Mouse (Mus musculus) limb, embryonic 10.5 days (tissue): Measurements from ENCODE around the gene Txndc11. TPM values are rescaled to one million over a fixed set of nuclear protein-coding genes. Genes with fewer than 3 reads are reported as not detected.
"Not testable (repeated sequence)": the region's sequence is repeated elsewhere in the genome, so short reads cannot be mapped to it uniquely, and the experiment has no call there.

Source experiments
- DNase-seq: peaks from one replicate; pipeline ENCODE4 v3.0.0-alpha.2; 2017; ENCODE audit warnings: low spot score
- H3K27ac ChIP-seq: fragments of 300-500 bp; sonication (generic); 2 replicates; pipeline ENCODE4 v1.5.1; 2016; ENCODE audit warnings: mild to moderate bottlenecking
- H3K27me3 ChIP-seq: fragments of 300-500 bp; sonication (generic); 2 replicates; pipeline ENCODE4 v1.6.1; 2016; ENCODE audit warnings: low read depth, mild to moderate bottlenecking; ENCODE audit not compliant: poor library complexity, severe bottlenecking
- H3K36me3 ChIP-seq: fragments of 300-500 bp; sonication (generic); 2 replicates; pipeline ENCODE4 v1.6.1; 2016; ENCODE audit warnings: mild to moderate bottlenecking, moderate library complexity
- H3K4me1 ChIP-seq: fragments of 300-500 bp; sonication (generic); 2 replicates; pipeline ENCODE4 v1.6.1; 2016
- H3K4me3 ChIP-seq: fragments of 300-500 bp; sonication (generic); 2 replicates; pipeline ENCODE4 v1.5.1; 2016; ENCODE audit warnings: mild to moderate bottlenecking, moderate library complexity
- H3K9me3 ChIP-seq: fragments of 300-500 bp; sonication (generic); replicated peaks from 2 replicates; pipeline ENCODE4 v1.6.1; 2016; ENCODE audit warnings: mild to moderate bottlenecking
- WGBS: fragments of 180-500 bp; shearing (Covaris S2); methylation state at CpG from one replicate; pipeline ENCODE4 v1.1.7; 2016; 5-methylcytosine and 5-hydroxymethylcytosine counted together
- polyA plus RNA-seq: library from polyadenylated mRNA; unstranded; fragments of >200 nt; fragmentation: Nextera tagmentation; extraction: Ambion mirVana; gene quantifications from 2 replicates; pipeline ENCODE4 v1.2.1, GENCODE M21; 2016

Gene Txndc11
- polyA plus RNA-seq, 1 experiment from 2014 or later: 33.4 TPM

DNA sequence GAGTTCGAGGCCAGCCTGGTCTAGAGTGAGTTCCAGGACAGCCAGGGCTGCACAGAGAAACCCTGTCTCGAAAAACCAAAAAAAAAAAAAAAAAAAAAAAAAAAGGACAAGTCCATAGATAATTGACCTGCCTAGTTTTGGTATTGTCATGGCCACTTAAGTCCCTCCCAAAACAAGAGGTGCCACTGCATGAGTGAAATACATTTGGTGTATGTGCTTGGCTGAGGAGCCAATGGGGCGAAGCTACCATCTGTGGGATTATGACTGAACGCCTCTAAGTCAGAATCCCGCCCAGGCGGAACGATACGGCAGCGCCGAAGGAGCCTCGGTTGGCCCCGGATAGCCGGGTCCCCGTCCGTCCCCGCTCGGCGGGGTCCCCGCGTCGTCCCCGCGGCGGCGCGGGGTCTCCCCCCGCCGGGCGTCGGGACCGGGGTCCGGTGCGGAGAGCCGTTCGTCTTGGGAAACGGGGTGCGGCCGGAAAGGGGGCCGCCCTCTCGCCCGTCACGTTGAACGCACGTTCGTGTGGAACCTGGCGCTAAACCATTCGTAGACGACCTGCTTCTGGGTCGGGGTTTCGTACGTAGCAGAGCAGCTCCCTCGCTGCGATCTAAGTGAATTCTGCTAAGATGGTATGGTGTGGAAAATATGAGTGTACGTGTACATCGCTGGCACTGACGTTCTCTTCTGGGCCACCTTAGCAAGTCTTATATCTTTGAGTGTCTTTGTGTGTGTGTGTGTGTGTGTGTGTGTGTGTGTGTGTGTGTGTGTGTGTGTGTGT lies 9.4 kb upstream of the Txndc11 start:
- not testable (repeated sequence) for H3K4me3 ChIP-seq, H3K9me3 ChIP-seq, H3K27me3 ChIP-seq, H3K27ac ChIP-seq, H3K4me1 ChIP-seq
- WGBS: 12% methylated on average over 56 of the region's 56 CpGs
- peak; percentile 37 for DNase-seq
- peaks cover 72% of the 10 kb centered on the region for H3K36me3 ChIP-seq

DNA sequence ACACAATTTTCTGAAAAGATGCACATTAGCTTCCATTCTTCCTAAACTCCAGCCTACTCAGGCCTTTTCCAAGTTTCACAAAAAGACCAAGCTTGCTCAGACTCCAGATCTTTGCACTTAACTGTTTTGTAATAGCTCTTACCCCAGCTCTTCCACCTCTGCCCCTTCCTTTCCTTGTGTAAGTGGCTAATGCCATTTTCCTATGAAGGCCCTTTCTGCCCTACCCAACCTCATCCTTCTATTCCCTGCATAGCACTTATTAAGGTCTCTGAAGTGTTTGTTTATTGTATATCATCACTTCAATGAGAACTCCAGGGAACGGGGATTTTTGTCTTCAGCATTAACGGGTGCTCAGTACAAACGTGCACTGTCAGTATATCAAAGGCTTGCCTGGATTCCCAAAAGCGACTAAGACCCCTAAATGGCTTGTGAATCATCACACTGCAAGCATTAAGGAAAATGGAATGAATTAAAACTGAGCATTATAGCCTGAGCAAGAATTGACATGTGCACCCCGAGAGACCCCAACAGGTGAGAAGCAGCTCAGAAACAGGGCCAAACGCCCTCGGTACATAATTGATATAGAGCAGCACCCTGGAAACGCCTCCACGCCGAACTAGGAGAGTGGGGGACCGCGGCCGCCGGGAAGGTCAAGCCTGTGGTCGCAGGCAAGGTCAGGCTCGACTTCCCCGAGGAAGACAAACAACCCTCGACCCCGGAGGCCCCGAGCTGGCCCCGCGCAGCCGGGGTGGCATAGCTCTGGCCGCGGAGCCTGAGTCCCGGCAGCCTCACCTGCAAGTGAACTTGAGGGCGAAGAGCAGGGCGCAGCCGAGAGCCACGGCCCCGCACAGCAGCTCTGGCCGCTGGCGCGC lies 738 bp downstream of the Txndc11 start:
- Histone ChIP-seq H3K27ac (peak overlapping the region; percentile 95), H3K27me3 (no peaks in the 10 kb centered on the region), H3K4me3 (peak overlapping the region; percentile 93), H3K36me3 (peaks cover 19% of the 10 kb centered on the region), H3K4me1 (peaks cover 26% of the 10 kb centered on the region), H3K9me3 (no peaks in the 10 kb centered on the region)
- under 1% methylated on average over 30 of the region's 34 CpGs for WGBS
- DNase-seq: no peak

DNA sequence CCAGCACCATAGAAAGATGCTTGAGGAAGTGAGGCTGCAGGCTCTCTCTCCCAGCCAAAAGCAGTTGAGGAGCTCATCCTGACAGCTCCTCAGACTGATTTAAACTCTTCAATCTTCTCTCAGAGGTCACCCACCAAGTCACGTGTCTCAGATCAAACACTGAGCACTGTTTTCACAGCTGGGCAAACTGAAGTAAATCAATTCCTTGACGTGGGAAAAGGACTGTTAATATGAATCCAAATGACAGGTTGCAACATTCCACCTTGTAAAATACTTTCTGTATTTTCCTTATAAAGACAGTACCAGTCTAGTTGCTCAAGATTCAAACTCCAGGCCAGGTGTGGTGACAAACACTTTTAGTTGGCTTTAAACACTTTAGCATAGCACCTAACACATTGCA lies 1.6 kb downstream of the Txndc11 start:
- DNase-seq: no peak
- H3K27me3 ChIP-seq: no peaks in the 10 kb centered on the region
- peaks cover 23% of the 10 kb centered on the region for H3K36me3 ChIP-seq
- peaks cover 26% of the 10 kb centered on the region for H3K4me1 ChIP-seq
- H3K27ac ChIP-seq: no peak overlapping the region
- no peaks in the 10 kb centered on the region for H3K9me3 ChIP-seq
- WGBS: 10% methylated on average over 2 of the region's 2 CpGs
- peak overlapping the region; percentile 93 for H3K4me3 ChIP-seq

DNA sequence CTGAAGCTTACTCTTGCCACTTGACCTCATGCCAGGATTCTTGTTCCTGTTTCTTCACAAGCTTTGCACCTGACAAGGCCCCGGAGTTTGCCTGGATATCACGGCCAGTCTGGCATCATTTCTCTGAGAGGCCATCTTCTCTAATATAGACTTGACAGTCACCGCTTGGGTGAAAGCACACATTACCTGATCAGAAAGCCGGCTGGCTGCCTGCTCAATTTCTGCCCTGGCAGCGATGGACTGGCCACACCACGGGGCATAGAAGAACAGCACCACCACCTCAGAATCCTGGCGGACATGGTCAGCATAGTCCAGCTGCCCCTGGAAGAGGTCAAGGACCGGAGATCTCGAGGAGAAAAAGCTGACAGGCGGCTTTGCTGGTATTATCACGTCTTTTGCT lies 6.1 kb downstream of the Txndc11 start:
- 92% methylated on average over 11 of the region's 11 CpGs for WGBS
- peaks cover 12% of the 10 kb centered on the region for H3K4me1 ChIP-seq
- no peak for DNase-seq
- peaks cover 49% of the 10 kb centered on the region for H3K36me3 ChIP-seq
- H3K27me3 ChIP-seq: no peaks in the 10 kb centered on the region
- no peak overlapping the region for H3K4me3 ChIP-seq
- H3K9me3 ChIP-seq: no peaks in the 10 kb centered on the region
- H3K27ac ChIP-seq: no peak overlapping the region

DNA sequence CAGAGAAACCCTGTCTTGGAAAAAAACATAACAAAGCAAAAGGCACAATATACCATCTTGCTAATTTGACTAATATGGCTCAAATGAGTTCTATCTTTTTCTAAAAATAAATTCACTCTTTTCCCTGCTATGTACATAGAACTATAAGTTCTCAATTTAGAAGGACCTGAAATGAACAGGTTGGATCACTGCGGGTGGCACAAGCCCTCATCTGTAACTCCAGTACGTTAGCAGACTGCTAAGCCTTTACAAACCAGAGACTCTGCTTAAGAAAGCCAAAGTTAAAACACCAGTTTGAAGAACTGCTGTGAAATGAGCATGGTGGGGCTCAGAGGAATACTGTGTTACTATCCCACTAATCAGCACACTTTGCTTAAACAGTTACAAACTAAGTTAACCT lies 9.1 kb downstream of the Txndc11 start:
- 94% methylated on average over 2 of the region's 2 CpGs for WGBS
- H3K4me3 ChIP-seq: no peak overlapping the region
- H3K27ac ChIP-seq: no peak overlapping the region
- peaks cover 75% of the 10 kb centered on the region for H3K36me3 ChIP-seq
- DNase-seq: no peak
- H3K4me1 ChIP-seq: no peaks in the 10 kb centered on the region
- H3K9me3 ChIP-seq: no peaks in the 10 kb centered on the region
- H3K27me3 ChIP-seq: no peaks in the 10 kb centered on the region

DNA sequence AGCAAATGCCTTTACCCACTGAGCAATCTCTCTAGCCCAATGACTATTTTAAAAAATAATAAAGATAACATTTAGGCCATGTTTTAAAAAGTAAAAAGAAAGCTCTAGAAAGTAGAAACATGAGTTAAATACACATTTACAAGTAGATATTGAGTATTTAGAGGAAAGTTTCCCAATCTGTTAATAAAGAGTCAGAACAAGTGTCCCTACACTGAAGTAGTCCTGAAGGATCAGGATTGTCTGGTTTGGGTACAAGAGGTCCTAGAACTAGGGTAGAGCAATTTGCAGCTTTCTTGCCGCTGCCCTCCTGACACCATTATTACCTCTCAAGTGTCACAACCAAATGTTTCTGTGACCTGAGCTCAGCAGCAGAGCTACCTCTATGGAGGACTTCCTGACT lies 10.3 kb downstream of the Txndc11 start:
- WGBS: 87% methylated on average over 1 of the region's 1 CpGs
- peaks cover 85% of the 10 kb centered on the region for H3K36me3 ChIP-seq

DNA sequence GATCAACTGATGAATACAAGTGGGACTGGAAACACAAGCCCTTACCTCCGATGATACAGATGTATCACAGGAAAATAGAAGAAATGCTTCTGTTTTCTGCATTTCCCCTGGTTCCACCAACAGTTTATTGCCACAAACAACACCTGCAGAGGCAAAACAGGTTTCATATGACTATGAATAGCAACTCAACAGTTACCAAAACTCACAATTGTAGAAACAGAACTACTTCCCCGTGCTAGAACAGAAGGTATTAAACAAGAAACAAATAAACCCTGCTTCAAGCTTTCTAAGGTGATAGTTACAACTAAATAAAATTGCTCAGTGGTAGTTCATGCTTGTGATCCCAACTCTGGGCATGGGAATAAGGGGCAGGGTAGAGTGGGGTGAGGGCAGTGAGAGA lies 11.8 kb downstream of the Txndc11 start:
- no peak for DNase-seq
- Histone ChIP-seq H3K27me3 (no peaks in the 10 kb centered on the region), H3K27ac (no peak overlapping the region), H3K4me1 (no peaks in the 10 kb centered on the region), H3K4me3 (no peak overlapping the region), H3K36me3 (peaks cover 83% of the 10 kb centered on the region), H3K9me3 (no peaks in the 10 kb centered on the region)
- WGBS: 94% methylated on average over 2 of the region's 2 CpGs

More for the DNA sequence above, 10.3 kb downstream of the Txndc11 start:
- no peak for DNase-seq
- no peaks in the 10 kb centered on the region for H3K27me3 ChIP-seq
- no peaks in the 10 kb centered on the region for H3K9me3 ChIP-seq
- H3K27ac ChIP-seq: no peak overlapping the region
- no peaks in the 10 kb centered on the region for H3K4me1 ChIP-seq
- no peak overlapping the region for H3K4me3 ChIP-seq

DNA sequence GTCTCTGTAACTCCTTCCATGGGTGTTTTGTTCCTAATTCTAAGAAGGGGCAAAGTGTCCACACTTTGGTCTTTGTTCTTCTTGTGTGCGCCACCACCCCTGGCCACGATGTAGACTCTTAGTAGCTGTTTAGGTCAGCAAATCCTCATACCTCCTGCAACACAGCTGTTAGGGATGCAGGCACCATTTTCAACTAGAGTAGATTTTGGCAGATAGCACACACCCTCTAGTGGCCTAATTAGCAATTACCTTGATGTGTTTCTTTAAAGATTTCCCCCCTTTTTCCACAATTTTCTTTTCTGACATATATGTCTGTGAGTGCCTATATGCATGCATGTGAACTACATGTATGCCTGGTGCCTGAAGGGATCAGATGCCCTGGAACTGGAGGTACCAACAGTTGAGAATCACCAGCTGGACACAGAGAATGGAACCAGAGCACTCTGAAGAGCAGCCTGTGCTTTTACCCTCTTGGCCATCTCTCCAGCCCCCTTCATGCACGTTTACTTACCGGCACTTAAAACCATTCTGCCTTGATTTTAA lies 25.2 kb downstream of the Txndc11 start:
- DNase-seq: no peak

DNA sequence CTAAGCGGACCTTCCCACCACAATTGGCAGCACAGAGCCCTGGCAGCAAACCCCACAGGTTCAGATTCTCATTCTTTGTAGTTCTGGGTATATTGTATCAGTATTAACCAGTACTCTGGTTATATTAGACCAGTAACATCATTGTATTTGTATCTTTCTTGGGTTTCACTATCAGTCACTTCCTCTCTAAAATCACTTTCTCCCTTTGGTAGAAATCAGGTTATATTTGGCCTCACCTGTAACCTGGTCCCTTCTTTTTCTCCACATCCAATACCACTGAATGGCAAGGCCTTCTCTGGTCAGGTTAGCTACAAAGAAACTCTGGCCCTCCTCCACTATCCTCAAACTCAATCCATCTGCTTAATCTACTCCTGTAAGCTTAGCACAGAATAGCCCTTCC lies 29.5 kb downstream of the Txndc11 start:
- WGBS: 79% methylated on average over 1 of the region's 1 CpGs
- H3K9me3 ChIP-seq: no peaks in the 10 kb centered on the region
- H3K4me3 ChIP-seq: no peak overlapping the region
- no peak overlapping the region for H3K27ac ChIP-seq
- H3K4me1 ChIP-seq: no peaks in the 10 kb centered on the region
- H3K27me3 ChIP-seq: no peaks in the 10 kb centered on the region
- H3K36me3 ChIP-seq: peaks cover 45% of the 10 kb centered on the region
- DNase-seq: no peak

More for the DNA sequence above, 25.2 kb downstream of the Txndc11 start:
- H3K4me3 ChIP-seq: no peak overlapping the region
- no peaks in the 10 kb centered on the region for H3K9me3 ChIP-seq
- no peaks in the 10 kb centered on the region for H3K4me1 ChIP-seq
- H3K27ac ChIP-seq: no peak overlapping the region
- peaks cover 30% of the 10 kb centered on the region for H3K36me3 ChIP-seq
- WGBS: 83% methylated on average over 4 of the region's 4 CpGs
- no peaks in the 10 kb centered on the region for H3K27me3 ChIP-seq

DNA sequence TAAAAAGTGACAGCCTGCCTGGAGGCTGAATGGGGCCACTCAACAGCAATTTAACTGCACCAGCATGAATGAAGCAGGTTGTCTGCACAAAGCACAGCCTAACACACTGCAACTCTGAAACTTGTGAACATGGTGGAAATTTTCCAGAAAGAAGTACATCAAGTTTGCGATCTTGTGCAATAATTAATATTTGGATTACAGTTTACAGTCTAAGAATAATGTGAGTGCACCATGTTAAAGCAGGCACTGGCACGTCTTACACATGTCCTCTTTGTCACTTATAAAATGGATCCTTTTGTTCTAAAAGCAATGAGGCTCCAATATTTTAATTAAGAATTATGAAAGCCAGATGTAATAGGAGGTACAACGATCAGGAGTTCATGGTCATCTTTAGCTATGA lies 37.1 kb downstream of the Txndc11 start:
- WGBS: 89% methylated on average over 3 of the region's 3 CpGs
- Histone ChIP-seq H3K27ac (no peak overlapping the region), H3K4me1 (peaks cover 4% of the 10 kb centered on the region), H3K4me3 (no peak overlapping the region), H3K36me3 (peaks cover 40% of the 10 kb centered on the region), H3K9me3 (no peaks in the 10 kb centered on the region), H3K27me3 (no peaks in the 10 kb centered on the region)
- no peak for DNase-seq

DNA sequence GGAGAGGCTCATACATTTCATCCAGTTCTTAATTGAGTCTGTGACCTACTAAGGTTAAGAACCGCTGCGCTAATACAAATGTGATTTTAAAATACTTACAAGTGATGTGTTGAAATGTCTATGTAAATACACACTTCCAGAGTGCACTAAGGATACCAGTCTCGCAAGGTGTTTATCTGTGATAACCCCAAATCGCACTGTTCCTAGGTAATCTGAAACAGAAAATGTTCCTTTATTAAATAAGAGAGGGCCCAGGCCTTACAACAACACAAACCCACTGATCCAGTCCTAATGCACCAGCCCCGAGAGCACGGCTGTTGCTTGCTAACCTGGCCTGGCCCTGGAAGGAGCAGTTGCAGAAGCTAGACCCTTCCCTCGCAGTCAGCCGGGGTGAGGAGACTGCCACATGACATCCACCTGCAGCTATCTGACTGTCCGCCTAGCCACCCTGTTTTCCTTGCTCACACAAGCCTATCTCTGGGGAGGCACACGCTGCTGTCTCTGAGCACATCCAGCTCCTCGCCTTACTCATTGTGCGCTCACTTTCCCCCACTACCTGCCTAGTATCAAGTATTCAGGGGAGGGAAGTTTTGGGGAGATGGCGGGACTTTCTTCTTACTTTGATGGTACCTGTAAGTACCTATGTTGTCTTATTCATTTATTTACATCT lies 40.6 kb downstream of the Txndc11 start:
- no peak overlapping the region for H3K27ac ChIP-seq
- WGBS: 94% methylated on average over 13 of the region's 13 CpGs
- H3K4me3 ChIP-seq: no peak overlapping the region
- no peak for DNase-seq
- H3K27me3 ChIP-seq: no peaks in the 10 kb centered on the region
- H3K4me1 ChIP-seq: peaks cover 4% of the 10 kb centered on the region
- no peaks in the 10 kb centered on the region for H3K9me3 ChIP-seq
- peaks cover 54% of the 10 kb centered on the region for H3K36me3 ChIP-seq

DNA sequence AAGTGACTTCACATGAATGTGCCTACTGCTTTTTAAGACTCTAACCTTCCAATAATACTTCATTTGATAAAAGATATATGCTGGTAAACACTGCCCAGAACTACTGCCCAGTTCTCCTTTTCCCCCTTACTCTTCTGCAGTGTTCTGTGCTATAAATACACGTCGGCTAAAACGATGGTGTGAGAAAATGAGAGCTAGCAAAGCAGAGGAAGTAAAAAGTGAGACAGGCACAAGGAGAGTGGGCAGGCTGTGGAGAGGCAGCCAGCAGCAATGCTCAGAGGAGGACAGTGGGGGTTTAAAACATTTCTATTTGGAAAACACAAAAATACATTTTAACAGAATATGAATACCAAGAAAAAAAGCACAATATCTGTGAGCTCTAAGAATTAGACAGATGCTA lies 41.9 kb downstream of the Txndc11 start:
- Histone ChIP-seq H3K9me3 (no peaks in the 10 kb centered on the region), H3K4me1 (no peaks in the 10 kb centered on the region), H3K27ac (no peak overlapping the region), H3K36me3 (peaks cover 67% of the 10 kb centered on the region), H3K4me3 (no peak overlapping the region), H3K27me3 (no peaks in the 10 kb centered on the region)
- DNase-seq: no peak
- WGBS: 96% methylated on average over 3 of the region's 3 CpGs
